Mouse (Mus musculus) limb, embryonic 11.5 days (tissue): ENCODE data around the gene Zbtb3. TPM values are rescaled to one million over a fixed set of nuclear protein-coding genes. Genes with fewer than 3 reads are reported as not detected.

Experiments
- ATAC-seq: fragments of 200-750 bp; cut with Nextera tagmentation; 2 replicates; pipeline ENCODE4 v1.8.0; 2017; ENCODE audit warnings: low read depth; ENCODE audit not compliant: insufficient number of reproducible peaks, low FRiP score, low TSS enrichment
- DNase-seq: peaks from one replicate; pipeline ENCODE4 v3.0.0-alpha.2; 2015; ENCODE audit warnings: low spot score
- H3K27ac ChIP-seq: fragments of 300-500 bp; sonication (generic); replicated peaks from 2 replicates; pipeline ENCODE4 v1.5.1; 2014; ENCODE audit warnings: low read depth, mild to moderate bottlenecking, low read length
- H3K27me3 ChIP-seq: fragments of 300-500 bp; sonication (generic); 2 replicates; pipeline ENCODE4 v1.6.1; 2014; ENCODE audit warnings: mild to moderate bottlenecking, low read length, mixed read lengths; ENCODE audit not compliant: control insufficient read depth, insufficient read depth
- H3K36me3 ChIP-seq: fragments of 300-500 bp; sonication (generic); 2 replicates; pipeline ENCODE4 v1.6.1; 2014; ENCODE audit warnings: mild to moderate bottlenecking, low read length, moderate library complexity, mixed read lengths; ENCODE audit not compliant: control insufficient read depth, insufficient read depth
- H3K4me1 ChIP-seq: fragments of 300-500 bp; sonication (generic); 2 replicates; pipeline ENCODE4 v1.6.1; 2014; ENCODE audit warnings: low read length, mixed read lengths; ENCODE audit not compliant: control insufficient read depth, insufficient read depth
- H3K4me2 ChIP-seq: fragments of 300-500 bp; sonication (generic); 2 replicates; pipeline ENCODE4 v1.6.1; 2014; ENCODE audit warnings: low read depth, mild to moderate bottlenecking, moderate library complexity; ENCODE audit not compliant: severe bottlenecking
- H3K4me3 ChIP-seq: fragments of 300-500 bp; sonication (generic); 2 replicates; pipeline ENCODE4 v1.5.1; 2014; ENCODE audit warnings: low read depth, low read length
- H3K9ac ChIP-seq: fragments of 300-500 bp; sonication (generic); 2 replicates; pipeline ENCODE4 v1.6.1; 2014; ENCODE audit warnings: mild to moderate bottlenecking, low read length
- H3K9me3 ChIP-seq: fragments of 300-500 bp; sonication (generic); 2 replicates; pipeline ENCODE4 v1.6.1; 2016; ENCODE audit warnings: low read length; ENCODE audit not compliant: control insufficient read depth
- WGBS: fragments of 180-500 bp; shearing (Covaris S2); extraction: QIAGEN DNeasy Blood & Tissue Kit; methylation state at CpG from one replicate; pipeline ENCODE4 v1.1.7; 2014; 5-methylcytosine and 5-hydroxymethylcytosine counted together
- polyA plus RNA-seq: library from polyadenylated mRNA; unstranded; fragments of >200 nt; fragmentation: Nextera tagmentation; extraction: Ambion mirVana; gene quantifications from 2 replicates; pipeline ENCODE4 v1.2.1, GENCODE M21; 2014

Zbtb3 gene
- polyA plus RNA-seq, 1 experiment from 2014 or later = 5.0 TPM

GRCm38 (mm10) chr19:8770567-8771270 lies 31.6 kb upstream of the Zbtb3 start, which contains the start of gene Tmem223:
TSS of gene Tmem223 (plus strand) at chr19:8770996.
- peak within 1 kb of the TSS; percentile 96 for H3K9ac ChIP-seq
- H3K36me3 ChIP-seq = peaks cover 30% of the 10 kb centered on the region
- H3K4me2 ChIP-seq = peak within 1 kb of the TSS; percentile 72
- peak within 1 kb of the TSS; percentile 84 for H3K4me3 ChIP-seq
- DNase-seq = peak; percentile 84
- peaks cover 17% of the 10 kb centered on the region for H3K4me1 ChIP-seq
- ATAC-seq = no peak
- peaks cover under 1% of the 10 kb centered on the region; the same call in 1 of the 2 replicates for H3K9me3 ChIP-seq
- peak within 1 kb of the TSS; percentile 80 for H3K27ac ChIP-seq
- H3K27me3 ChIP-seq = no peaks in the 10 kb centered on the region
- WGBS = 22% methylated on average over 29 of the region's 29 CpGs

DNA sequence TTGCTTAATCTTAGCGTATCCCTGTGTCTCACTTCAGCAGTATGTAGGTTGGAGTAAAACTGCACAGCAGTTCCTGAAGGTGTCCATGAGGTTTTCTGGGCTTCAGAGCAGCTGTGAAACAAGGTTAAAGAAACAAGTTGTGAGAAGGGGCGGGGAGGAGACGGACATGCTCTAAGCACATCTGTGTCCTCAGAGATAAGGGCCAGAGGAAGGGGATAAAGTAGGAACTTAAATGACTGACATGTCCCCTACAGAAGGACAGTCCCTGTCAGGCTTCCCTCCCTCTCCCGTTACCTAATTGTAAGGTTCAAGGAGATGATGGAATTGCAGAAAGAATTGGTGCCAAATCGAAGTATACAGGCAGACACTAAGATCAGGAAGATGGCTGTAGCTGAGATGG lies 29.4 kb upstream of the Zbtb3 start:
- Histone ChIP-seq H3K36me3 (peaks cover 15% of the 10 kb centered on the region; the same call in 1 of the 2 replicates), H3K9ac (no peak overlapping the region), H3K27ac (peak overlapping the region; percentile 59; the same call in 1 of the 2 replicates), H3K27me3 (no peaks in the 10 kb centered on the region), H3K4me3 (peak overlapping the region; percentile 2; the same call in 1 of the 2 replicates), H3K4me2 (peak overlapping the region; percentile 98; the same call in 1 of the 2 replicates), H3K4me1 (peaks cover 17% of the 10 kb centered on the region), H3K9me3 (no peaks in the 10 kb centered on the region)
- DNase-seq (no peak), ATAC-seq (no peak)
- WGBS = 85% methylated on average over 5 of the region's 5 CpGs

GRCm38 (mm10) chr19:8773409-8773808 lies 28.9 kb upstream of the Zbtb3 start:
- Histone ChIP-seq H3K4me2 (peak overlapping the region; percentile 98), H3K4me3 (peak overlapping the region; percentile 81), H3K36me3 (peaks cover 13% of the 10 kb centered on the region; the same call in 1 of the 2 replicates), H3K4me1 (peaks cover 17% of the 10 kb centered on the region), H3K9ac (peak overlapping the region; percentile 51), H3K27ac (peak overlapping the region; percentile 59), H3K9me3 (no peaks in the 10 kb centered on the region), H3K27me3 (no peaks in the 10 kb centered on the region)
- WGBS = 50% methylated on average over 6 of the region's 6 CpGs
- DNase-seq (no peak), ATAC-seq (no peak)

DNA sequence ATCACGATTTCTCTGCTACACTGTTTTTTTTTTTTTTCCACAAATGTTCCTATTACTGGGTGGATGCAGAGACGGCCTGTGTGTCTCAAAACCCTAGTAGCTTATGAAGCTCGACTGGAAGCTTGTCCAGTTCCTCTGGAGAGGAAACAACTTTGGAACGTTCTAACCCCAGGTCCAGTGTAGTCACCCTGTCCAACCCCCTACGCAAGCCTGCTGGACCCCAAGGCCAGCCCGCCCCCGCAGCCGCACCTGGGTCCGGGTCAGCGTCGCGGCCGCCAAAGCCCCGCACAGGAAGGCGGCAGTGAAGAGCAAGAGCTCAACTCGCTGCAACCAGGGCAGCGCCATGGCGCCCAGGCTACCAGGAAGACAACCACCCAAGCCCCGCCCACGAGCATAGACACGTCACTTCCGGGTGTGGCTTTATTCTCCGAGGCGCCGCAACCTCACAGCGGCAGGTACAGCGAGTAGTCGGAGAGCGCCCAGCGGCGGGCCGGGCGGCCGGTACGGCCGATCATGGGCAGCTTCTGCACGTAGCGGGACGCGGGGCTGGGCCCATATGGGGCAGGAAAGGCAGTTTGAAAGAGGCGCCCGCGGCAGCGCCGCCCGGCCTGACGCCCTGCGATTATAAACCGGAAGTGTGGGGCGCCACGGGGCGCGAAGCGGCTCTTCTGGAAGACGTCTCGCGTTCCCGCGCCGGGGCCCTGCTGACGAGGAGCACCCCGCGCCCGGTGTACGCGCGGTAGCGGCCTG lies 28.1 kb upstream of the Zbtb3 start, which contains the start of gene Tmem179b:
TSS of gene Tmem179b (minus strand) at position 382 of the 750 bp plus-strand sequence.
- peak; percentile 98 for DNase-seq
- Histone ChIP-seq H3K9ac (peak within 1 kb of the TSS; percentile 92), H3K9me3 (no peaks in the 10 kb centered on the region), H3K27ac (peak within 1 kb of the TSS; percentile 97), H3K4me3 (peak within 1 kb of the TSS; percentile 81), H3K27me3 (no peaks in the 10 kb centered on the region), H3K4me1 (peaks cover 17% of the 10 kb centered on the region), H3K4me2 (peak within 1 kb of the TSS; percentile 98), H3K36me3 (peaks cover 15% of the 10 kb centered on the region; the same call in 1 of the 2 replicates)
- ATAC-seq = peak; percentile 90
- WGBS = under 1% methylated on average over 61 of the region's 68 CpGs

GRCm38 (mm10) chr19:8774951-8775421 lies 27.4 kb upstream of the Zbtb3 start:
- Histone ChIP-seq H3K27me3 (no peaks in the 10 kb centered on the region), H3K9ac (peak overlapping the region; percentile 92), H3K36me3 (peaks cover 14% of the 10 kb centered on the region; the same call in 1 of the 2 replicates), H3K27ac (peak overlapping the region; percentile 97), H3K9me3 (no peaks in the 10 kb centered on the region), H3K4me3 (peak overlapping the region; percentile 81), H3K4me2 (peak overlapping the region; percentile 98), H3K4me1 (peaks cover 17% of the 10 kb centered on the region)
- 6% methylated on average over 20 of the region's 20 CpGs for WGBS
- DNase-seq = no peak
- 0 out of 2 replicates have a peak, but pooled peaks have one; percentile 7 for ATAC-seq

DNA sequence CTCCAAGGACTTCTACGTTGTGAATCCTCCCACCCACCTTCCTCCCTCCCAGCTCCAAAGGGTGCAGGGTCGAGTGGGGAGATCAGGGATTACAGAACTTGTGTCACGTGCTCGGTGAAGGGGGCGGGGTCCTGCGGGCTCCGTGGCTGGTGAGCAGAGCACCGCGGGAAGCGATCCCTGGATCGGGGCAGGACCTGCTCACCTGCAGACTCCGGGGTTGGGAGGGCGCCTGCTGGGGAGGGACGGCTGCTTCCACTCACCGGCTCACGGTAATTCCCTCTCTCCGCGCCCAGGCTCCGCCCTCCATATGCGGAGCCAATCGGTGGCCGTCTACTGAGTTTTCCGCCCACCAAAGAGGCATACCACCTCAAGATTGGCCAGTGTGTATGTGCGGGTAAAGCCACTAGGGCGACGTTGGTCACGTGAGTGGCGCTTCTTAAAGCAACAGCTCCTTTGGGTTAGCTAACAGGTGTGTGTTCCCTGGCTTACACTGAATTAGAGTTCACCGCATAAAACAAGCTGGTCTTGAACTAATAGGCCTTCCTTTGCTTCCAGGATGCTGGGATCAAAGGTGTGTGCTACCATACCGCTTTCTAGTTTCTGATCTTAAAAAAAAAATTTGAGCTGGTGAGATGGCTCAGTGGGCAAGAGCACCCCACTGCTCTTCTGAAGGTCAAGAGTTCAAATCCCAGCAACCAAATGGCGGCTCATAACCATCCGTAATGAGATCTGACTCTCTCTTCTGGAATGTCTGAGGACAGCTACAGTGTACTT lies 16.2 kb upstream of the Zbtb3 start, which contains the start of gene Taf6l:
TSS of gene Taf6l (minus strand) at position 410 of the 774 bp plus-strand sequence.
- Histone ChIP-seq H3K27ac (peak within 1 kb of the TSS; percentile 51; the same call in 1 of the 2 replicates), H3K9me3 (no peaks in the 10 kb centered on the region), H3K27me3 (no peaks in the 10 kb centered on the region), H3K4me1 (no peaks in the 10 kb centered on the region), H3K36me3 (peaks cover 4% of the 10 kb centered on the region; the same call in 1 of the 2 replicates), H3K4me3 (peak within 1 kb of the TSS; percentile 60), H3K9ac (peak within 1 kb of the TSS; percentile 63), H3K4me2 (peak within 1 kb of the TSS; percentile 59)
- ATAC-seq (peak; percentile 99), DNase-seq (peak; percentile 89)
- under 1% methylated on average over 32 of the region's 32 CpGs for WGBS

GRCm38 (mm10) chr19:8788521-8788920 lies 13.8 kb upstream of the Zbtb3 start:
- H3K4me3 ChIP-seq = no peak overlapping the region
- ATAC-seq = no peak
- peaks cover 5% of the 10 kb centered on the region for H3K36me3 ChIP-seq
- no peaks in the 10 kb centered on the region for H3K4me1 ChIP-seq
- no peak for DNase-seq
- no peak overlapping the region for H3K27ac ChIP-seq
- H3K9ac ChIP-seq = no peak overlapping the region
- H3K4me2 ChIP-seq = no peak overlapping the region
- 20% methylated on average over 3 of the region's 3 CpGs for WGBS
- no peaks in the 10 kb centered on the region for H3K9me3 ChIP-seq
- no peaks in the 10 kb centered on the region for H3K27me3 ChIP-seq
